Mouse (Mus musculus) cerebellum, adult 2 months (tissue): ENCODE data around the gene Fcgr1.

Experiments used
- CTCF ChIP-seq: fragments of 200-500 bp; IDR thresholded peaks from 2 replicates; pipeline ENCODE4 v1.5.1; 2011; ENCODE audit warnings: low read depth, mild to moderate bottlenecking, control low read depth, low read length, moderate library complexity, borderline replicate concordance; ENCODE audit not compliant: insufficient read depth
- POLR2A ChIP-seq: fragments of 200-500 bp; IDR thresholded peaks from 2 replicates; pipeline ENCODE4 v1.6.1; 2011; ENCODE audit warnings: low read length, control low read depth, borderline replicate concordance; ENCODE audit not compliant: insufficient read depth

GRCm38 (mm10) chr3:96331438-96331837, 37.7 kb upstream of the Fcgr1 start:
- TF ChIP-seq CTCF (no peak), POLR2A (no peak)
